Mouse (Mus musculus) neural tube, embryonic 11.5 days (tissue): ENCODE data around the gene Coq5. TPM values are rescaled to one million over a fixed set of nuclear protein-coding genes. Genes with fewer than 3 reads are reported as not detected.
A peak's percentile ranks its signal among the peaks of the same experiment; 100 is the strongest.

Experiments
- ATAC-seq: fragments of 200-750 bp; cut with Nextera tagmentation; 2 replicates; pipeline ENCODE4 v1.8.0; 2017; ENCODE audit warnings: moderate number of reproducible peaks, mild to moderate bottlenecking, moderate TSS enrichment, moderate library complexity; ENCODE audit not compliant: insufficient read depth, low FRiP score, low TSS enrichment
- DNase-seq: peaks from one replicate; pipeline ENCODE4 v3.0.0-alpha.2; 2015; ENCODE audit warnings: low spot score
- H3K27ac ChIP-seq: fragments of 300-500 bp; sonication (generic); 2 replicates; pipeline ENCODE4 v1.5.1; 2014; ENCODE audit warnings: low read depth, mild to moderate bottlenecking, low read length
- H3K27me3 ChIP-seq: fragments of 300-500 bp; sonication (generic); 2 replicates; pipeline ENCODE4 v1.6.1; 2014; ENCODE audit warnings: mild to moderate bottlenecking, low read length, mixed read lengths; ENCODE audit not compliant: control insufficient read depth, insufficient read depth
- H3K36me3 ChIP-seq: fragments of 300-500 bp; sonication (generic); 2 replicates; pipeline ENCODE4 v1.6.1; 2014; ENCODE audit warnings: mild to moderate bottlenecking, low read length, moderate library complexity, mixed read lengths; ENCODE audit not compliant: control insufficient read depth, insufficient read depth
- H3K4me1 ChIP-seq: fragments of 300-500 bp; sonication (generic); 2 replicates; pipeline ENCODE4 v1.6.1; 2014; ENCODE audit warnings: low read length, mixed read lengths; ENCODE audit not compliant: control insufficient read depth, insufficient read depth
- H3K4me2 ChIP-seq: fragments of 300-500 bp; sonication (generic); 2 replicates; pipeline ENCODE4 v1.6.1; 2014; ENCODE audit warnings: low read depth, mild to moderate bottlenecking, moderate library complexity
- H3K4me3 ChIP-seq: fragments of 300-500 bp; sonication (generic); 2 replicates; pipeline ENCODE4 v1.5.1; 2014; ENCODE audit warnings: low read depth, low read length
- H3K9ac ChIP-seq: fragments of 300-500 bp; sonication (generic); 2 replicates; pipeline ENCODE4 v1.6.1; 2014; ENCODE audit warnings: mild to moderate bottlenecking, low read length
- H3K9me3 ChIP-seq: fragments of 300-500 bp; sonication (generic); 2 replicates; pipeline ENCODE4 v1.6.1; 2016; ENCODE audit warnings: low read length; ENCODE audit not compliant: control insufficient read depth
- WGBS: fragments of 180-500 bp; shearing (Covaris S2); extraction: QIAGEN DNeasy Blood & Tissue Kit; methylation state at CpG from one replicate; pipeline ENCODE4 v1.1.7; 2014; 5-methylcytosine and 5-hydroxymethylcytosine counted together
- polyA plus RNA-seq: library from polyadenylated mRNA; unstranded; fragments of >200 nt; fragmentation: Nextera tagmentation; extraction: Ambion mirVana; gene quantifications from 2 replicates; pipeline ENCODE4 v1.2.1, GENCODE M21; 2014

Gene Coq5
- polyA plus RNA-seq, 1 experiment from 2014 or later, result 61.0 TPM

DNA sequence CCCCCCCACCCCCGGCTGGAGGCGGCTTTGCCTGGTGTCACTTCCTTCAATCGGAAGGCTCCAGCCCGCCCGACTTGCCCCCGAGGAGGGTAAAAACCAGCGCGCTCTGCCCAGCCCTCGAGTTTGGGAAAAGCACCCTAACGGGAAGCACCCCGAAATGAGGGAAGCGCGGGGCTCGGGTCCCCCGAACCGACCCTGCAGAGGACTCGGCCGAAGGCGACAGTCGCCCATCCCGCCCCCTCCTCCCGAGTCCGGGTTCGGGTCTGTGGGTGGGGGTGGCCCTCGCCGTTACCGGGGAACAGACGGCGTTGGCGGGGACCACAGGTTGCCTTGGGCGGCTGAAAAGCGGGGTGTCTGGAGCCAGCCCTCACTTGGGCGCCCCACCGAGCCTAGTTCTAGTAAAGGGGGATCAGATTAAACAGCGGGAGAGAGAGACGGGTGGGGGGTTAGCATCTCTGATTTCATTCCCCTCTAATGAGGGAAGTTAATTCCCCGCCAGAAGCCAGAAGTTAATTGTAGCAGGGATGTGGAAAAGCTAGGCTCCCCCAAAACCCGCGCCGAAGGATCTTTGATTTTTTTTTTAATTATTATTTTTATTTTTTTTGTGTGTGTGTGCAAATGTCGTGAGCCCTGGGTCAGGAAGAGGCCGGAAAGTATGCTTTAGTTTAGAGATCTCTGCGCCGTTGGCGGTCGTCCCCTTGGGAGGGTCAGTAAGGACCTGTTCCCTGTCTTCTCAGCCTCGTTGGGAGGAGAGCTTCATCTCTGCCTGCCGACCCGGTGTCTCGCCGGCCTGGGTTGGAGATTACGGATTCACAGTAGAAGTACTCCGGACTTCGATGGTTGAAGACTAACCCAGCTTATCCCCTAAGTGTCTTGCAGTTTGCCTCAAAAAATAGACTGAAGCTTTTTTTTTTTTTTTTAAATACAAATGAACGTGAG lies 48.4 kb downstream of the Coq5 start:
- 1% methylated on average over 51 of the region's 55 CpGs for WGBS
- Histone ChIP-seq H3K4me3 (peak overlapping the region; percentile 92), H3K4me2 (peak overlapping the region; percentile 73), H3K27ac (peak overlapping the region; percentile 80), H3K27me3 (no peaks in the 10 kb centered on the region), H3K9me3 (no peaks in the 10 kb centered on the region), H3K36me3 (peaks cover 13% of the 10 kb centered on the region), H3K4me1 (peaks cover 19% of the 10 kb centered on the region; the same call in 1 of the 2 replicates), H3K9ac (peak overlapping the region; percentile 91)
- ATAC-seq, result peak; percentile 40
- DNase-seq, result no peak

DNA sequence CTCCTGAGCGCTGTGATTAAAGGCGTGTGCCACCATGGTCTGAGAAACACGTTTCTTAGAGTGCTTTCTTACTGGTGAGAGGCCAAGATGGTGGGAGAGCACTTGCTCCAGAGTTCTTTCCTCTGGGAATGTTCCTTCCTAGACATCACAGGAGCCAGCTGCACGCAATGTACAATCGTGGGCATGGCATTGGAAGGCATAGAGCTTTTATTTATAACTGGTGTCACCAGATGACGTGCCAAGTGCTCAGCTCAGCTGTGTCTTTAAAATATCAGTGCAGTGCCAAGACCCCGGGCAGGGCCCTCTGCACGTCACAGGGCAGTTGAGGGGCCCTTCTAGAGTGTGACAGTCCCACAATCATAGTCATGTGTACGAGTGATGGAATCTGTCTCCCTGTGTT lies 51.5 kb downstream of the Coq5 start:
- WGBS, result 96% methylated on average over 9 of the region's 9 CpGs
- H3K9me3 ChIP-seq, result no peaks in the 10 kb centered on the region
- no peak overlapping the region for H3K27ac ChIP-seq
- no peaks in the 10 kb centered on the region for H3K27me3 ChIP-seq
- H3K36me3 ChIP-seq, result peaks cover 21% of the 10 kb centered on the region
- H3K4me2 ChIP-seq, result no peak overlapping the region
- DNase-seq (no peak), ATAC-seq (no peak)
- no peak overlapping the region for H3K9ac ChIP-seq
- H3K4me3 ChIP-seq, result no peak overlapping the region
- peaks cover 18% of the 10 kb centered on the region; the same call in 1 of the 2 replicates for H3K4me1 ChIP-seq

DNA sequence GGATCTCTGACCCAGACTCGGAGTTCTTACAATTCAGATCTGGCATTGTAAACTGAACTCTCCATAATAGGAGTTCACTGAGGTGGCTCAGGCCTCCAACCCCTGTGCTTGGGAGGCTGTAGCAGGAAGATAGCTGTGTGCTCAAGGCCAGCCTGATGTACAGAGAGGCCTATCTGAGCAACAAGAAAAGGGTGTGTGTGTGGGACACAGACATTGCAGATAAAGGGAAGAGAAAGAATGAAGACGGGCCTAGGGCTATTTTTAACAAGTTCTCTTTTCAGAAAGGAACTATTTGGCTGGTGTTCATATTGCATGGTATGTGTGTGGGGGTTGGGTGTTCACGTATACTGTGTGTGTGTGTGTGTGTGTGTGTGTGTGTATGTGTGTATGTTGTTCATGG lies 54.2 kb downstream of the Coq5 start:
- H3K36me3 ChIP-seq, result peaks cover 21% of the 10 kb centered on the region

DNA sequence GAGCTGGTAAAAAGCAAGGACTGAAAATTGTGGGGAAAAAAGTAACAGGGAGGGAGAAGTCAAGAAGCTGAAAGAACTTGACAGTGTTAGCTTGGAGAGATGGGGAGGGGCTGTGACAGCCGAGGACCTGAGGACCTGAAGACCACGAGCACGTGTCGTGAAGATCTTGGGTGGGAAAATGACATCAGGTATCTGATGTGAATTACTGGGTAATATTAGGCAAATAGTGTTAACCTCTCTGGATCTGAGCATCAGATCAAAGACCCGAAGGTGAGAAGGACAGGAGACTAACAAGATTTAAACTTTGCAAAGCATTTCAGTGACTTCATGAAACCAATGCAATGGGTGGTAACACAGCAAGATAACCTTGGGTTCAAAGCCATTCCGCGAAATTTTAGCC lies 60.5 kb downstream of the Coq5 start:
- no peak overlapping the region for H3K27ac ChIP-seq
- no peaks in the 10 kb centered on the region for H3K27me3 ChIP-seq
- no peak overlapping the region for H3K9ac ChIP-seq
- peaks cover 6% of the 10 kb centered on the region for H3K36me3 ChIP-seq
- H3K9me3 ChIP-seq, result no peaks in the 10 kb centered on the region
- H3K4me2 ChIP-seq, result peak overlapping the region; percentile 55
- peak overlapping the region; percentile 77; the same call in 1 of the 2 replicates for H3K4me3 ChIP-seq
- WGBS, result 34% methylated on average over 7 of the region's 7 CpGs
- H3K4me1 ChIP-seq, result peaks cover 16% of the 10 kb centered on the region
- no peak for DNase-seq
- no peak for ATAC-seq

More for the DNA sequence above, 54.2 kb downstream of the Coq5 start:
- Histone ChIP-seq H3K27me3 (no peaks in the 10 kb centered on the region), H3K4me2 (no peak overlapping the region), H3K27ac (no peak overlapping the region), H3K9me3 (no peaks in the 10 kb centered on the region), H3K9ac (no peak overlapping the region), H3K4me3 (no peak overlapping the region), H3K4me1 (peaks cover 11% of the 10 kb centered on the region; the same call in 1 of the 2 replicates)
- ATAC-seq (no peak), DNase-seq (no peak)
- 90% methylated on average over 3 of the region's 3 CpGs for WGBS

DNA sequence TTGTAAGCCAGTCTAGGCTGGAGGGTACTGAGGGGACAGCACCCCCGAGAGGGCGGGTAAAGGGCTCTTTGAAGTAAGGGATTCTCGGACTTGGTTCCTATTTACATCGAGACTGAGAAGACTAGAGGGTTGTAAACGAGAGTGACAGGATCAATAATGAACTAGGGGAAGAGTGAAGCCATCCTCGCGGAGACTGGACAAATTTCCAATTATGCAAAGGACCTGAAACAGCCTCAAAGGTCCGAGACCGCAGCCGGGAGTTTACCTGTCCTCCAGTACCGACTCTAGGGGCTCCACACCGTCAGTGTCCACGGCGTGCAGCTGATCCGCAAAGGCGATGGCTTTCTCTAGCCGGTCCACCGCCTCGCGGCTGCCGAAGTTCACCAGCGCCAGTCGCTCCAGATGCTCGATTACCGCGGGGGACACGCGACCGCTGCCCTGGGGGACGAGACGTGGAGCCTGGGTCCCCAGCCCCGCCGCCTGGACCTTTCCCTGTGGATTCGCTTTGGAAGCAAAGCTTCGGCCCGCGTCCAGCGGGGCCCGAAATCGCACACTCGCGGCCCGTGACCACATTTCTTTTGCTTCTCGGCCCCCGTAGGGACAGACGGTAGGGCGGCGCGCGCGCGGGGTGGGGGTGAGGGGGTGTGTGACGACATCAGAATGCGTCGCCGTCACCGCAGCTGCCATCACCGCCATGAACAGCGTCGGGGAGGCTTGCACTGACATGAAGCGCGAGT lies 61.3 kb downstream of the Coq5 start, which contains the start of the genes Gatc and Triap1:
Gene Gatc, minus strand, starts transcription at position 602 of the 737 bp plus-strand sequence.
Gene Triap1, plus strand, starts transcription at position 649 of the 737 bp plus-strand sequence.
- peak within 1 kb of the TSS; percentile 77 for H3K4me3 ChIP-seq
- H3K9ac ChIP-seq, result peak within 1 kb of the TSS; percentile 90
- peak; percentile 93 for DNase-seq
- WGBS, result under 1% methylated on average over 62 of the region's 62 CpGs
- peaks cover 9% of the 10 kb centered on the region for H3K36me3 ChIP-seq
- H3K27me3 ChIP-seq, result no peaks in the 10 kb centered on the region
- H3K4me1 ChIP-seq, result peaks cover 16% of the 10 kb centered on the region
- H3K4me2 ChIP-seq, result peak within 1 kb of the TSS; percentile 55
- ATAC-seq, result peak; percentile 91
- H3K27ac ChIP-seq, result peak within 1 kb of the TSS; percentile 76
- no peaks in the 10 kb centered on the region for H3K9me3 ChIP-seq

DNA sequence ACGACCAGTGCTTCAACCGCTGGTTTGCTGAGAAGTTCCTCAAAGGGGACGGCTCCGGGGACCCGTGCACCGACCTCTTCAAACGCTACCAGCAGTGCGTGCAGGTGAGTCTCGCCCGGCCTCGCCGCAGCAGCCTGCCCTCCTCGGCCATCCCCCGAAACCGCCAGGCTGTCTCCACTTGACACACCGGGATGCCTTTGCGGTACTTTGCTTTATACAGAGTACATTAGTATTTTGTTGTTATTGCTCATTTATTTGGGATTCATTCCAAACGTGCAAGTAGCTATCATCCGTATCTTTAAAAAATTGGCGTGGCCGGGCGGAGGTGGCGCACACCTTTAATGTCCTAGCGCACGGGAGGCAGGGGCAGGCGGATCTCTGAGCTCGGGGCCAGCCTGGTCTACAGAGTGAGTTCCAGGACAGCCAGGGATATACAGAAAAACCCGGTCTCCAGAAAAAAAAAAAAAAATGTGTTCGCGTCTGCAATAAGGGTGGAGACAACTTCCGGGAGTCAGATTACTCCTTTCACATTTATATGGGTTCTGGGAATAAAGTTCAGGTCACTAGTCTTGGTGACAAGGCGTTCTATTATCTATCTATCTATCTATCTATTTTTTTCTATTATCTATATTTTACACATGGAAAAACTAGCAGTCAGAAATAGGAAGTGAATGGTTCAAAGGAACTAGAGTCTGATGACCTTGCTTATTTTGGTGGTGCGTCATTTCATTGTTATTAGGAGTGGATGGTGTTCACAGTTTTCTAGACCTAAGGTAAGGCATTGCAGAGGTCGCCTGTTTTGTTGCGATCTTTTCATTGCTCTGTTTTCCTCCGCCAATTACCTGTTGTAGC lies 62.1 kb downstream of the Coq5 start:
- ATAC-seq (no peak), DNase-seq (no peak)
- peaks cover 16% of the 10 kb centered on the region for H3K4me1 ChIP-seq
- no peak overlapping the region for H3K27ac ChIP-seq
- H3K4me3 ChIP-seq, result peak overlapping the region; percentile 77
- H3K4me2 ChIP-seq, result peak overlapping the region; percentile 55
- no peaks in the 10 kb centered on the region for H3K27me3 ChIP-seq
- peak overlapping the region; percentile 90 for H3K9ac ChIP-seq
- WGBS, result 13% methylated on average over 36 of the region's 36 CpGs
- peaks cover 9% of the 10 kb centered on the region for H3K36me3 ChIP-seq
- no peaks in the 10 kb centered on the region for H3K9me3 ChIP-seq
